Mouse (Mus musculus) hindbrain, postnatal 0 days (tissue): ENCODE measurements around the gene Aldh1a7. TPM values are rescaled to one million over a fixed set of nuclear protein-coding genes. Genes with fewer than 3 reads are reported as not detected.

Source experiments
- ATAC-seq: fragments of 200-750 bp; cut with Nextera tagmentation; 2 replicates; pipeline ENCODE4 v1.8.0; 2017; ENCODE audit warnings: mild to moderate bottlenecking, moderate TSS enrichment, moderate library complexity
- DNase-seq: peaks from one replicate; pipeline ENCODE4 v3.0.0-alpha.2; 2015; ENCODE audit warnings: low spot score
- H3K27ac ChIP-seq: fragments of 300-500 bp; sonication (generic); 2 replicates; pipeline ENCODE4 v1.5.1; 2014; ENCODE audit warnings: mild to moderate bottlenecking
- H3K27me3 ChIP-seq: fragments of 300-500 bp; sonication (generic); 2 replicates; pipeline ENCODE4 v1.6.1; 2014; ENCODE audit warnings: low read length, mixed read lengths; ENCODE audit not compliant: insufficient read depth
- H3K36me3 ChIP-seq: fragments of 300-500 bp; sonication (generic); 2 replicates; pipeline ENCODE4 v1.6.1; 2014; ENCODE audit warnings: low read length, mixed read lengths; ENCODE audit not compliant: insufficient read depth
- H3K4me1 ChIP-seq: fragments of 300-500 bp; sonication (generic); 2 replicates; pipeline ENCODE4 v1.6.1; 2014; ENCODE audit warnings: antibody characterized with exemption, low read length, mixed read lengths; ENCODE audit not compliant: insufficient read depth
- H3K4me2 ChIP-seq: fragments of 300-500 bp; sonication (generic); 2 replicates; pipeline ENCODE4 v1.6.1; 2014; ENCODE audit warnings: low read depth, mild to moderate bottlenecking, low read length, moderate library complexity, mixed read lengths
- H3K4me3 ChIP-seq: fragments of 300-500 bp; sonication (generic); 2 replicates; pipeline ENCODE4 v1.5.1; 2014; ENCODE audit warnings: low read length
- H3K9ac ChIP-seq: fragments of 300-500 bp; sonication (generic); replicated peaks from 2 replicates; pipeline ENCODE4 v1.6.1; 2014; ENCODE audit warnings: mild to moderate bottlenecking, low read length, moderate library complexity, mixed read lengths
- H3K9me3 ChIP-seq: fragments of 300-500 bp; sonication (generic); 2 replicates; pipeline ENCODE4 v1.6.1; 2016; ENCODE audit warnings: low read length, mixed read lengths
- CTCF ChIP-seq: IDR thresholded peaks from 2 replicates; pipeline ENCODE4 v1.5.1; 2016; ENCODE audit warnings: antibody characterized with exemption, control low read depth, low read depth
- WGBS: fragments of 180-500 bp; shearing (Covaris S2); extraction: QIAGEN DNeasy Blood & Tissue Kit; methylation state at CpG from one replicate; pipeline ENCODE4 v1.1.7; 2014; 5-methylcytosine and 5-hydroxymethylcytosine counted together
- polyA plus RNA-seq: library from polyadenylated mRNA; unstranded; fragments of >200 nt; fragmentation: Nextera tagmentation; extraction: Ambion mirVana; gene quantifications from 2 replicates; pipeline ENCODE4 v1.2.1, GENCODE M21; 2015
- total RNA-seq: library from RNA; depleted of rRNA; stranded (reverse); fragments of >200 nt; gene quantifications from 2 replicates; pipeline ENCODE4 v1.2.3, GENCODE M21; 2014; rRNA removed

Gene Aldh1a7
- total and polyA plus RNA-seq, 2 experiments from 2014 or later, result 1.6 to 1.7 TPM

DNA sequence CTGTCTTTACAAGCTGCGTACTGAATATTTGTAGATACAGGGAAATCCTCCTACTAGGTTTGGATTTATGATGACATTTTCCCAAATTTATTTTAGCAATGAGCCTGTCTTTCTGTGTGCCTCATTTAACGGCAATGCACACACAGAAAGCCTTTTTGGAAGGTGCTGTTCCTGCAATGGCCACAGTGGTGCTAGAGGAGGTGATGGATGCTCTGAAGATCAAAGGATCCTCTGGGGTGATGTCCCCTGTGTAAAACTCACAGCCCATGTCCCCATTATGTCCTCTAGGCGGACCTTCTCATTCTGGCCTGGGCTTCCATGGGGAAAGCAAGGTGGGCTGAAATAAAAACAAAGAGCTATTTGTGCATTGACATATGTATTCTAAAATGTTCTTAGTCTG is 83.0 kb downstream of the Aldh1a7 start:
- 72% methylated on average over 3 of the region's 3 CpGs for WGBS
- H3K9ac ChIP-seq, result no peak overlapping the region
- H3K36me3 ChIP-seq, result no peaks in the 10 kb centered on the region
- no peaks in the 10 kb centered on the region for H3K4me1 ChIP-seq
- no peak for DNase-seq
- no peaks in the 10 kb centered on the region for H3K27me3 ChIP-seq
- no peak overlapping the region for H3K4me3 ChIP-seq
- TF ChIP-seq CTCF, result peak; percentile 45
- H3K9me3 ChIP-seq, result no peaks in the 10 kb centered on the region
- ATAC-seq, result no peak
- H3K27ac ChIP-seq, result no peak overlapping the region
- no peak overlapping the region for H3K4me2 ChIP-seq

Other genes with a start within 250 kb of the Aldh1a7 start
- gene Aldh1a1, start 234.8 kb downstream of the Aldh1a7 start, total RNA-seq, result 9.3 and 11.6 TPM in 2 replicates
- gene Aldh1a1, start 234.8 kb downstream of the Aldh1a7 start, polyA plus RNA-seq, result 8.6 and 9.0 TPM in 2 replicates
- 0.11 and 0.42 TPM in 2 replicates for gene Tmc1, start 226.6 kb upstream of the Aldh1a7 start, total RNA-seq
- gene Tmc1, start 226.6 kb upstream of the Aldh1a7 start, polyA plus RNA-seq, result 0.13 TPM in 2 replicates